Mouse (Mus musculus): ENCODE measurements around the gene B4galt3. TPM values are rescaled to one million over a fixed set of nuclear protein-coding genes. Genes with fewer than 3 reads are reported as not detected.
"Not testable (repeated sequence)": the region's sequence is repeated elsewhere in the genome, so short reads cannot be mapped to it uniquely, and the experiment has no call there.

Gene B4galt3
- polyA plus RNA-seq, 1 experiment from 2014 or later: 107 TPM

GRCm38 (mm10) chr1:171231844-171232243 is 38.3 kb upstream of the B4galt3 start:
- H3K4me1 ChIP-seq: no peaks in the 10 kb centered on the region
- H3K9ac ChIP-seq (replicated peaks): no peak overlapping the region
- no peaks in the 10 kb centered on the region for H3K9me3 ChIP-seq
- WGBS: 79% methylated on average over 4 of the region's 4 CpGs
- no peak overlapping the region for H3K4me2 ChIP-seq (replicated peaks)
- H3K36me3 ChIP-seq: peaks cover 28% of the 10 kb centered on the region
- H3K4me3 ChIP-seq: no peak overlapping the region
- no peak for ATAC-seq (replicated peaks)
- no peaks in the 10 kb centered on the region for H3K27me3 ChIP-seq
- H3K27ac ChIP-seq (replicated peaks): no peak overlapping the region

GRCm38 (mm10) chr1:171232348-171232747 is 37.8 kb upstream of the B4galt3 start:
- H3K4me1 ChIP-seq: no peaks in the 10 kb centered on the region
- H3K27ac ChIP-seq (replicated peaks): no peak overlapping the region
- no peak overlapping the region for H3K4me2 ChIP-seq (replicated peaks)
- H3K9me3 ChIP-seq: no peaks in the 10 kb centered on the region
- no peak overlapping the region for H3K4me3 ChIP-seq
- H3K36me3 ChIP-seq: peaks cover 33% of the 10 kb centered on the region
- H3K27me3 ChIP-seq: no peaks in the 10 kb centered on the region
- H3K9ac ChIP-seq (replicated peaks): no peak overlapping the region
- 87% methylated on average over 5 of the region's 5 CpGs for WGBS
- no peak for ATAC-seq (replicated peaks)

DNA sequence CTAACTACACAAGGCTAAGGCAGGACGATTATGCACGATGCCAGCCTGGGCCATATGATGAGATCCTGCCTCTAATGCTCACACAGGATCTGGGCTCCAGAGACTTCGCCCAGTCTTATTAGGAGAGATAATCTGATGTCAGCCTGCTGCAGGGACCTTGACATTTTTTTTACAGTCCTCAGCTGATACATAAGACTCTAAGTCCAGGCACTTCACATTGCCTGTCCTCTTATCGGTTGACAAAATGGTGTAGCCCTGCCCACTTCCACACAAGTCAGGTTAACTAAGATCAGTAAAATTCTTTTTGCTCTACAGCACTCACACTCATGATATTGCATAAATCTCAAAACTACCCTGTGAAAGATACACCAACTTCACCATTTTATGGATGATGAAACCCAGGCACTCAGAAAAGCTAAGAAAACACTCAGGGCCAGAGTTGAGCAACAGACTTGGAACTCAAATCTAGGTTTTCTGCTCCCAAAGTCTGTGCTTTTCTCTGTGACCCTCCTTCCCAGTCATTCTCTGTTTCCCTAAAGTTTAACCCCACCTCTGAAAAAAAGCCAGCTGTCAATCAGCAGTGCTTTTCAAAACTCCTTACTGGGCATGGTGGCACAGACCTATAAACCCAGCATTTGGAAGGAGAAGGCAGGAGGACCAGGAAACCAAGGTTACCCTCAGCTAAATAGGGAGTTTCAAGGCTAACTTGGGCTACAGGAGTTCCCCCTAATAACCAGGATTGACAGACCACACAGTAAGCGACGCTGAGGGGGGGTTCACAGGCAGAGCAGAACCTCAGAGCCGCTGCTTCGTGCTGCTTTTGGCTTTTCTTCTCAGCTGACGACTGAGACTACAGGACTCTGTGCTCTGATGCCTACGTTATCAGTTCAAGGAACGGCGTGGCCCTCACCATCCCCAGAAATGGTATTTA is 37.1 kb upstream of the B4galt3 start:
- H3K9me3 ChIP-seq: no peaks in the 10 kb centered on the region
- WGBS: 86% methylated on average over 12 of the region's 12 CpGs
- no peaks in the 10 kb centered on the region for H3K4me1 ChIP-seq
- H3K36me3 ChIP-seq: peaks cover 40% of the 10 kb centered on the region
- no peak overlapping the region for H3K4me2 ChIP-seq (replicated peaks)
- no peak overlapping the region for H3K27ac ChIP-seq (replicated peaks)
- H3K4me3 ChIP-seq: no peak overlapping the region
- H3K9ac ChIP-seq (replicated peaks): no peak overlapping the region
- H3K27me3 ChIP-seq: no peaks in the 10 kb centered on the region
- ATAC-seq (replicated peaks): no peak

DNA sequence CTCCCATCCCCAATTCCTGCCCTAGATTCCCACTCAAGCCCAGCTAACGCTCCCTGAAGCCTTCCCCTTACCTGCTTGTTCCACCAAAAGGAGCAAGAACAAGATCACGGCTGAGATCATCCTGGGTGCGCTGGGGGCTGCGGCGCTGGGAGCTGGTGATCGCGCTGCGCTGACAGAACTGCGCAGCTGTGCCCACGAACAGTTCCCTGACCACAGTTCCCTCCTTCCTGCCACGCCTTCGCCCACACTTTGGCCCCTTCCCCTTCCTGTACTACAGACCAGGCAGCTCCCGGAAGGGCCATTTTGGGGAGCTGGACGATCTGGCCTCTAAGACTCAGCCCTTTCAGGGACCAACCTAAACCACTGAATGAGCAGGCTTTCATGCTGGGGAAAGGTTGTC is 36.0 kb upstream of the B4galt3 start, which contains the start of gene Fcer1g:
Gene Fcer1g (minus strand): TSS at position 240 of the 400 bp plus-strand sequence.
- H3K9me3 ChIP-seq: no peaks in the 10 kb centered on the region
- H3K4me2 ChIP-seq (replicated peaks): no peak within 1 kb of the TSS
- H3K27ac ChIP-seq (replicated peaks): no peak within 1 kb of the TSS
- ATAC-seq (replicated peaks): no peak
- H3K4me1 ChIP-seq: no peaks in the 10 kb centered on the region
- no peaks in the 10 kb centered on the region for H3K27me3 ChIP-seq
- no peak within 1 kb of the TSS for H3K9ac ChIP-seq (replicated peaks)
- peaks cover 51% of the 10 kb centered on the region for H3K36me3 ChIP-seq
- H3K4me3 ChIP-seq: no peak within 1 kb of the TSS
- 93% methylated on average over 14 of the region's 14 CpGs for WGBS

DNA sequence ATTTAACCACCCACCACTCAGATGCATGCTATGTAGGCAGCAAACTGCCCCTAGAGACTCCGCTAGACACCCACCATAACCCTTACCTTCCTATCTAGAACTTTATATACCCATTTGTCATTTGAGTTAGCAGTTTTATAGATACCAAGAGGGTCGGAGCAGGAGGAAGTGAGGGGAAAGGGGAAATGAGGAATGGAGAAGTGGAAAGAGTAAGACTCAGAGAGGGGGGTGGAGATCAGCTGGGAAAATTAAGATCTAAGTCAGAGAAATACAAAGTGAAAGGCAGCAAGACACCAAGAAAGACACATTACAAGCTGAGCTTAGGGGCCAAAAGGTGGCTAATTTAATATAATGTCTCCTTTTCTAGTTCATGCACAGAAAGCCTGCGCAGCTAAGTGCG is 35.6 kb upstream of the B4galt3 start:
- Histone ChIP-seq H3K4me3 (no peak overlapping the region), H3K9ac (replicated peaks) (no peak overlapping the region), H3K9me3 (no peaks in the 10 kb centered on the region), H3K36me3 (peaks cover 54% of the 10 kb centered on the region), H3K4me2 (replicated peaks) (no peak overlapping the region), H3K27ac (replicated peaks) (no peak overlapping the region), H3K4me1 (no peaks in the 10 kb centered on the region), H3K27me3 (no peaks in the 10 kb centered on the region)
- WGBS: 96% methylated on average over 4 of the region's 4 CpGs
- ATAC-seq (replicated peaks): no peak

GRCm38 (mm10) chr1:171235791-171236190 is 34.3 kb upstream of the B4galt3 start:
- WGBS: 81% methylated on average over 4 of the region's 4 CpGs
- no peak overlapping the region for H3K4me2 ChIP-seq (replicated peaks)
- H3K36me3 ChIP-seq: peaks cover 66% of the 10 kb centered on the region
- H3K9me3 ChIP-seq: no peaks in the 10 kb centered on the region
- H3K4me3 ChIP-seq: no peak overlapping the region
- H3K27me3 ChIP-seq: no peaks in the 10 kb centered on the region
- no peaks in the 10 kb centered on the region for H3K4me1 ChIP-seq
- no peak overlapping the region for H3K9ac ChIP-seq (replicated peaks)
- no peak for ATAC-seq (replicated peaks)
- no peak overlapping the region for H3K27ac ChIP-seq (replicated peaks)

DNA sequence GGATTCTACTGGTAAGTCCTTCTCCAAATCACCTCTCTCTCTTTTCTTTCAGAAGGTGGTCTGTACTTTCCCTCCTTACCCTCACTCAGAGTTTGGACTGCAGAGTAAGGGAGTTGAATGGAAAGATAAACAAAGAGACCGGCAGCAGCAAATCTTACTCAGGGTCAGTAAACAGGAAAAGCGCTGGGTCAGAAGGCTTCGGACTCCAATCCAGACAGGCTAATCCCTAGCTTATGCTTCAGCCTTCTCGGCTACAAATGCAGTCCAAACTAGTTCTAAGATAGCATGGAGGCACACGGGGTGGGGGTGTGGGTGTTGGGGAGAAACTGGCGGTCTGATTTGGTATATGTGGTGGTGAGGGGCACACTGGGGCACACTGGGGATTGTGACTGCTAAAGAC is 32.7 kb upstream of the B4galt3 start:
- Histone ChIP-seq H3K4me2 (replicated peaks) (no peak overlapping the region), H3K36me3 (peaks cover 81% of the 10 kb centered on the region), H3K9ac (replicated peaks) (no peak overlapping the region), H3K4me1 (no peaks in the 10 kb centered on the region), H3K27me3 (no peaks in the 10 kb centered on the region), H3K27ac (replicated peaks) (no peak overlapping the region), H3K4me3 (no peak overlapping the region), H3K9me3 (no peaks in the 10 kb centered on the region)
- WGBS: 83% methylated on average over 6 of the region's 6 CpGs
- ATAC-seq (replicated peaks): no peak

GRCm38 (mm10) chr1:171238463-171238862 is 31.7 kb upstream of the B4galt3 start:
- WGBS: 61% methylated on average over 14 of the region's 14 CpGs
- H3K36me3 ChIP-seq: peaks cover 92% of the 10 kb centered on the region
- ATAC-seq (replicated peaks): no peak

DNA sequence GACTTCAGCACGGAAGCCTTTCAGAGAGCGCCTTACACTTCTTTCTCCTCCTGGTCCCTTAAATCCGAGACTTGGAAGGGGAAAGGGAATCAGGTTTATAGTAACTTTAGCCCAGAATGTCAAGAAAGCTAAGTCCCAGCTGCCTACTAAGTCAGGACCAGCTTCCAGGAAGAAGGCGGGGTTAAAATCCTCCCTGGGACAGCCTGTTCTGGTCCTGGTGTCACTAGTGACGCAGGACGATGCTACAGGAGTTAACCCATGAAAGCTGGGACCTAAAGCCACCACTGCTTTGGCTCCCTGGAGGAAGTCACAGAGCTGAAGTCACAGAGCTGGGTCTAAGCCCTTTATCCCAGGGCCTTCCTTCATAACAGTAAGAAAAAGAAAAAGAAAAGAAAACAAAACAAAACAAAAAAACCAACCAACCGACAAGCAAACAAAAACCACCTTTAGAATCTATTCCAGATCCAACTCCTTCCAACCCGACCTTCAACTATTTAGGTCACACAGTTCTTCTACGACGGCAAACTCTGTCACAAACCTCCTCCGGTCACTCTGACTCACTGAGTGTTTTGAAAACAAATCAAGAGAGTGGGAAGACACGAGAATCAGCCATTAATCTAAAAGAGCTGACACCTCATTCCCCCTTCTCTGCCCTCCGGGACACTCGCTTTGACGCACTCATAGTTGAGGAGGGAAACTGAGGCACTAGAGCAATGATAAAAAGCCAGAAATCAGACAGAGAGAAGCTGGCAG is 30.0 kb upstream of the B4galt3 start:
- H3K4me2 ChIP-seq (replicated peaks): no peak overlapping the region
- 83% methylated on average over 15 of the region's 15 CpGs for WGBS
- H3K27me3 ChIP-seq: no peaks in the 10 kb centered on the region
- H3K9me3 ChIP-seq: no peaks in the 10 kb centered on the region
- ATAC-seq (replicated peaks): no peak
- no peaks in the 10 kb centered on the region for H3K4me1 ChIP-seq
- no peak overlapping the region for H3K9ac ChIP-seq (replicated peaks)
- no peak overlapping the region for H3K27ac ChIP-seq (replicated peaks)
- H3K36me3 ChIP-seq: peaks cover 84% of the 10 kb centered on the region
- no peak overlapping the region for H3K4me3 ChIP-seq

More at GRCm38 (mm10) chr1:171238463-171238862, 31.7 kb upstream of the B4galt3 start:
- no peaks in the 10 kb centered on the region for H3K9me3 ChIP-seq
- no peaks in the 10 kb centered on the region for H3K27me3 ChIP-seq
- no peak overlapping the region for H3K9ac ChIP-seq (replicated peaks)
- no peak overlapping the region for H3K4me3 ChIP-seq
- H3K4me1 ChIP-seq: no peaks in the 10 kb centered on the region
- no peak overlapping the region for H3K4me2 ChIP-seq (replicated peaks)
- H3K27ac ChIP-seq (replicated peaks): no peak overlapping the region

DNA sequence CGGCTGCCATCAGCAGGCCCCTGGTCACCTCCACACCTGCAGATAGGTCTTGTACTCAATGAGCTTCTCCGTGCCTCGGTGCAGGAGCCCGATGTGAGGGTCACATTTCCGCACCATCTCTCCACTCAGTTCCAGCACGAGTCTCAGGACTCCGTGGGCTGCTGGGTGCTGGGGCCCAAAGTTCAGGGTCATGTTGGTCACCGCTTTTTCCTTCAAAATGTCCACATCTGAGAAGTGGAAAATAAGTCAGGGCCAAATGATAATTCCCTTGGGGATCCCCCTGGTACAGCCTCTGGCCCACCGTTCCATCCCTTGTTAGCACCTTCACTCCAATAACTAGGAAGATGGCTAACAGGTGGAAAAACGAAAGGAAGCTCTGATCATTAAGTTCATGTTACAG is 29.2 kb upstream of the B4galt3 start:
- no peak overlapping the region for H3K4me3 ChIP-seq
- peaks cover 4% of the 10 kb centered on the region for H3K4me1 ChIP-seq
- H3K9me3 ChIP-seq: no peaks in the 10 kb centered on the region
- no peak for ATAC-seq (replicated peaks)
- H3K4me2 ChIP-seq (replicated peaks): no peak overlapping the region
- whole genome bisulfite sequencing: 94% methylated on average over 10 of the region's 10 CpGs
- H3K36me3 ChIP-seq: peaks cover 78% of the 10 kb centered on the region
- H3K9ac ChIP-seq (replicated peaks): no peak overlapping the region
- H3K27ac ChIP-seq (replicated peaks): no peak overlapping the region
- H3K27me3 ChIP-seq: no peaks in the 10 kb centered on the region

GRCm38 (mm10) chr1:171241952-171242351 is 28.2 kb upstream of the B4galt3 start:
- ATAC-seq (replicated peaks); H3K27me3 ChIP-seq; H3K27ac ChIP-seq (replicated peaks); H3K9ac ChIP-seq (replicated peaks); H3K4me2 ChIP-seq (replicated peaks); H3K9me3 ChIP-seq; H3K4me3 ChIP-seq: not testable (repeated sequence)
- Histone ChIP-seq H3K36me3 (peaks cover 69% of the 10 kb centered on the region), H3K4me1 (peaks cover 10% of the 10 kb centered on the region)
- WGBS: 79% methylated on average over 12 of the region's 12 CpGs

- H3K4me3 ChIP-seq: no peak overlapping the region
Observed at GRCm38 (mm10) chr1:171245353-171245752, 24.8 kb upstream of the B4galt3 start.

More at GRCm38 (mm10) chr1:171245353-171245752, 24.8 kb upstream of the B4galt3 start:
- no peaks in the 10 kb centered on the region for H3K27me3 ChIP-seq
- no peak overlapping the region for H3K4me2 ChIP-seq (replicated peaks)
- ATAC-seq (replicated peaks): no peak
- H3K9ac ChIP-seq (replicated peaks): no peak overlapping the region
- no peak overlapping the region for H3K27ac ChIP-seq (replicated peaks)
- H3K4me1 ChIP-seq: peaks cover 35% of the 10 kb centered on the region
- 92% methylated on average over 8 of the region's 8 CpGs for WGBS
- no peaks in the 10 kb centered on the region for H3K9me3 ChIP-seq
- peaks cover 36% of the 10 kb centered on the region for H3K36me3 ChIP-seq
